Mouse (Mus musculus) adrenal gland, postnatal 36 days (tissue): Measurements from ENCODE around the gene Inpp5b. TPM values are rescaled to one million over a fixed set of nuclear protein-coding genes. Genes with fewer than 3 reads are reported as not detected.
"Not testable (repeated sequence)": the region's sequence is repeated elsewhere in the genome, so short reads cannot be mapped to it uniquely, and the experiment has no call there.

Source experiments
- DNase-seq, 2 experiments: peaks; one replicate each; pipeline ENCODE4 v3.0.0; 2021; ENCODE audit warnings: mixed read lengths in 1 of 2
- long read RNA-seq, 2 experiments: library from polyadenylated mRNA; stranded (forward); transcript quantifications; one replicate each; pipeline ENCODE4 v2.0.0; 2021; ENCODE audit warnings: borderline sequencing depth in 2 of 2
- total RNA-seq, 2 experiments: library from RNA; stranded (reverse); gene quantifications; 2 replicates each; pipeline ENCODE4 v1.2.3; 2021

Gene Inpp5b
- total RNA-seq: 10 to 100 TPM; 15.9 to 21.0 TPM
- long read RNA-seq, experiment 1, partial matches to known transcripts: 3 of 8 reads
- long read RNA-seq, experiment 1, other reads (novel, unspliced or antisense): 4 of 8 reads
- long read RNA-seq, experiment 2, partial matches to known transcripts: 2 of 5 reads
- long read RNA-seq, experiment 2, other reads (novel, unspliced or antisense): 1 of 5 reads

DNA sequence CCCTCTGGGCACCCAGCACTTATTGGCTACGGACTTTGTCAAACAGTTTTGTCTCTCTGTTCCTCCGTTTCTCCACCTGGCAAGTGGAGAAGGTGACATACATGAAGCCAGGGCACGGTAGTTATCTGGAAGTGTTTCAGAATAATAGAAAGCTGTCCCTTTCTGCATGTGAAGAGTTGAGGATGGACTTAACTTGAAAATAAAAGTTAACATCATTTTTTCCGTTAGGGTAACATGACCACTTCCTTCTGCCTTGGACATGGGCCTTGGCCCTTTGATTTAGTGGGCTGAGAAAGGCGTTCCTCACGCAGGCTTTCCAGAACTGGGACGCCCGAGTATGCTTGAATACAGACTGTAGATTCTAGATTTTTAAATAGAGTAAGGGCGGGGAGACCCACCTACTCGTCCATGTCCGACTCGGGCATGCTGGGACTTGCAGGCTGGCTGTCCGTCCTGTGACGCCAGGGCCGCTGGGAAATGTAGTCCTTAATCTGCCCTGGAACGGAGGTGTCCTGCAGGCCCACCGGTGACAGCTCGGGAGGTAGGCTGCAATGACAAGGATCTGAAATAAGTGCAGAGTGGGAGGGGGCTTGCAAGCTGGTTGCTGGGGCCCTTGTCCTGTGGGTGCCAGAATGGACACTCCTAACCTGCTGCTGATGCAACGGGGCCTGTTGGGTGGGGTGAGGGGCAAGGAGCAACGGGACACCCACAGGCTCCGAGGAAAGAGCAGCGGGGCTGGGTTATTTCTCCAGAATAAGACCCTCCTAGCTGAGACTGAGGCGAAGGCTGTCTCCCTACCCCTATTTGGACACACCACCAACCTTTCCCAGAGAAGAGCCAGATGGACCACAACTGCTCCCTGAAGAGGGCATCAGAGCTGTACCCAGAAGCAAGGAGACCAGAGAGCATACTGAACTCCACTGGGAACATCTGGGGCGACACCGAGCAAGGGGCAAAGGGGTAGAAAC, at the start of gene Inpp5b:
Gene Inpp5b (plus strand): TSS at position 475 of the 968 bp plus-strand sequence.
- peak; percentile 86 to 87 for DNase-seq

DNA sequence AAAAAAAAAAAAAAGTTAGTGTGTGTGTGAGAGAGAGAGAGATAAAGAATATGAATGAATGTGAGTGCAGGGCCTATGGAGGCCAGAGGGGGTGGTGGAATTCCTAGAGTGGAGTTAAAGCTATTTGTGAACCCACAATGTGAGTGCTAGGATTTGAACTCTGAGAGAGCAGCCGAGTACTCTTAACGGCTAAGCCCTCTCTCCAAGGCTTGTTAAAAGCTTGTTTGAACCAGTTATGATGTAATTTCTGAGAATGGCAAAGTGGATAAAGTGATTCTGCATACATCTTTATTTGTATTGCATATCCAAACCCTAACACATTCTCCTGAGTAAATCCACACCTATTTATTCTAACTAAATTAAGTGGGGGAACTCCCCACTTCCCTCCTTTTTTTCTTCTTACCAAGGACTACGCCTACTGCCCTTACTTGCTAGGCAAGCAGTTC, 49.2 kb upstream of the Inpp5b start:
- DNase-seq: no peak

DNA sequence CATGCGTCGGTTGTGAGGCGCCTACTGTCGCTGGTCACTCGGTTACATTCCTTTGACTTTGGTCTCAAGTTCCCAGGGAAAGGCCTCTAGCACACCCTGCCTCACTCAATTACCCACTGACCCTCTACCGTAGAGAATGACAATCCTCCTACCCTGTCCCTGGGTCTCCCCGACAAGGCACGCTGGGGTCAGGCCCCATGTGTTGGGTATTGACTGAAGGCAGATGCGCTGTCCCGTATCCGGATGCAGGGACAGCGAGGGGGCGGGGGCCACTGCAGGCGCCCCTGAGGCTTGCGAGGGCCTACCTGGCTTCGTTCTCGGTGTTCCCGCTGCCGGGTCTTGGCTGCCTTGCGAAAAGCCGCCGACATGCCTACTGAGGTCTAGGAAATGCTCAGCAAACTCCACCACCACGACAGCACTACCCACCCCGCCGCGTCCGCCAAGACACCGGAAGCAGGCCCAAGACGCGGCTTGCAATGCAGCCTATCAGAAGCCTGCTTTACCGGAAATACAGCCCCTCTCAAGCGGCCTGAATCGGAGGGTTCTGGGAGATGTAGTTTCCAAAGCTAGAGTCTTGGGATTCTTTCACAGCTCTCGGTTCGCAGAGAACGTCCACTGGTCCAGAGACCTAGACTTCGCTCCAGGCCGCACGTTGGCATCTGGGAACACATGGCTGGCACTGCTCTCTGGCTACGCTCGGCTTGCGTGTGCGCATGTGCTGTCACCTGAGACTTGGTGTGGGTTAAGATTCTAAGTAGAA, 48.3 kb upstream of the Inpp5b start, which contains the start of gene Utp11:
Gene Utp11 (minus strand): TSS at position 466 of the 760 bp plus-strand sequence.
- peak; percentile 87 to 89 for DNase-seq

DNA sequence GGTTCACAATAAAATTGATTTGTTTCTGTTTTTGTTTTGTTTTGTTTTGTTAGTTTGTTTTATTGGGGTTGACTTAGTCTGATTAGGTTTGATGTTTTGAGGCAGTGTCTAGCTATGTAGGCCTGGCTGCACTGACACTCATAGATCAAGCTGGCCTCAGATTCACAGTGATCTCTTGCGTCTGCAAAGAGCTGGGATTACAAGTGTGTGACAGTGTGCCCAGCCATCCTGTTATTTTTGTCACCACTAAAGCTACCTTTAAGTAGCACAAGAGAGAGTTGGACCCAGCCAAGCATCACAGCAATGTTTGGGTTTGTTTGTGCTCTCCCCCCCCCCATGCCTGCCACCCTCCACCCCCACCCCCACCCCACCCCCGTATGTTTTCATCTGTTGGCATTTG, 47.1 kb upstream of the Inpp5b start:
- no peak for DNase-seq

DNA sequence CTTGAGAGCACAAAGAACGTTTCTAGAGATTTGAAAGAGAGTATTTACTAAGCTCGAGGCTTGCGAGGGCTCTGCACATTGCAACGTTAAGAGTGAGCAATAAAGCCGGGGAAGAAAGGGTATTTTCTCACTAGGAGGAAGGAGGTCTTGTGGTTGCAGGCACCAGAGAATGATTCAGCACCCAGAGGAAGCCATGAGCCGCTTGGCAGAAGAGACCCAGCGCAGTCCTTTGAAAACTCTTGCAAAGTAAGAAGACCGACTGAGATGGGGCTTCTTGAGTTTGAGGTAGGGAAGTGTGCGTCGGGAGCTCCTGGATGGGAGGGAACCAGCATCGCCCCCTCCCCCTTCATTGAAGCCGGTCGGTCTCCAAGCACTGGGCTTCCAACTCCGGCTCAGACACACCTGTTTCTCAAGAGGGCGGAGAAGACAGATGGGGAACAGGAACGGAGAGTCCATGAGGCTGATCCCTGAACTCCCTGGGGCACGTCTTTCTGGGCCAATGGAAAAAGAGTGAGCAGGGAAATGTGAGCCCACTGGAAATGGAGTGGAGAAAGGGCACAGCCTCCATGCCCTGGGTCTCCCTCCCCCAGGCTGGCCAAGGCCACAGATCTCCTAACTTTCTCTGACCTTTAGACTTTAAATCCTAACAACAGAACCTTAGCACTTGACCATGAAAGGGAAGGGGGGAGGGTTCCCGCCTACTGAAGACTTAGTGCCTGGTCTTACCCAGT, 45.7 kb upstream of the Inpp5b start:
- DNase-seq: no peak

DNA sequence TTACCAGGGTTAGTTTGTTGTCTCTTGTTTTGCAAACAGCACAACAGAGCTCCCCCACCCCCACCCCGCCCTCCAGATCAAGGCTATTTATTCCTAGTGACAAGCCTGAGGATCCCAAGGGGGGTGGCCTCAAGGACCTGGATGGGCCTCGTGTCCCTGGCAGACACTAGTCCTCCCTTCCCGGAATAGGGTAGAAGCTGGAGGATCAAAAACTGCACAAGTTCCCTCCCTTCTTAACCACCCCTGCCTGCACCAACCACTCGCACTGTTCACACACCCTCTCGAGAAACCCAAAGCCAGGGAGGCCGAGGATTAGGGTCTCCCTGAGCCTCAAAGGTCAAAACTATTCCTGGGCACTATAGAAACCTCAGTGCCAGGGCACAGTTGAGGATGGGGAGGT, 41.9 kb upstream of the Inpp5b start:
- DNase-seq: no peak

DNA sequence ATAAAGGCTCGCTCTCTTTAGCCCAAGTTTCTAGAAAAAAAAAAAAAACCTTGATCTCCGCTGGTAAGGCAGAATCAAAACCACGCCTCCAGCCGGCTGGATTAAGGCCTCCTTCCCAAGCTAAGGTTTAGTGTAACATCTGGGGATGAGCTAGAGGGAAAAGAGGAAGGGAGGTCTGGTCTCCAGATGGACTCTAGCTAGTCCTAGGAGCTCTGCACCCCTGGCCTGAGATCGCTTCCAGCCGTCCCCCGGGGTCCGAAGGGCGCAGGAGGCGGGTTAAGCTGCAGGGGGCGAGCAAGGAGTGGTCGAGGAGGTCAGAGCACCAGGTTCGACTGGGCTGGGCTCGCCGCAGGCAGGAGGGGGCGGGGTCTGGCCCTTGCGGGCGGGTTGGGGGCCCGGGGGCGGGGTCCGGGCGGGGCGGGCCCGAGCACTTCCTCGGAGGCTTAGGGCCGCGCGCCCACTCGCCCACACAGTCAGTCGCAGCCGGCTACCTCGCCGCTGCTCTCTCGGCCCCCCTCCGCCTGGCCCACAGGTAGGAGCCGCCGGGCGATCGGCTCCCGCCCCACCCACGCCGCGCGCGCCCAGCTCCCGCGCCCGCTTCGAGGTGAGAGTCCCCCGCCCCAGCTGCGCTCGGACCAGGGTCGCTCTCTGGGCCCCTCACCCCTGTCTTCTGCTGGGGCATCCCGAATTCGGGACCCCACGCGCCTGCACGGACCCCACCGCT, 41.2 kb upstream of the Inpp5b start, which contains the start of gene Fhl3:
Gene Fhl3 (plus strand): TSS at position 454 of the 724 bp plus-strand sequence.
- peak; percentile 68 to 87 for DNase-seq

DNA sequence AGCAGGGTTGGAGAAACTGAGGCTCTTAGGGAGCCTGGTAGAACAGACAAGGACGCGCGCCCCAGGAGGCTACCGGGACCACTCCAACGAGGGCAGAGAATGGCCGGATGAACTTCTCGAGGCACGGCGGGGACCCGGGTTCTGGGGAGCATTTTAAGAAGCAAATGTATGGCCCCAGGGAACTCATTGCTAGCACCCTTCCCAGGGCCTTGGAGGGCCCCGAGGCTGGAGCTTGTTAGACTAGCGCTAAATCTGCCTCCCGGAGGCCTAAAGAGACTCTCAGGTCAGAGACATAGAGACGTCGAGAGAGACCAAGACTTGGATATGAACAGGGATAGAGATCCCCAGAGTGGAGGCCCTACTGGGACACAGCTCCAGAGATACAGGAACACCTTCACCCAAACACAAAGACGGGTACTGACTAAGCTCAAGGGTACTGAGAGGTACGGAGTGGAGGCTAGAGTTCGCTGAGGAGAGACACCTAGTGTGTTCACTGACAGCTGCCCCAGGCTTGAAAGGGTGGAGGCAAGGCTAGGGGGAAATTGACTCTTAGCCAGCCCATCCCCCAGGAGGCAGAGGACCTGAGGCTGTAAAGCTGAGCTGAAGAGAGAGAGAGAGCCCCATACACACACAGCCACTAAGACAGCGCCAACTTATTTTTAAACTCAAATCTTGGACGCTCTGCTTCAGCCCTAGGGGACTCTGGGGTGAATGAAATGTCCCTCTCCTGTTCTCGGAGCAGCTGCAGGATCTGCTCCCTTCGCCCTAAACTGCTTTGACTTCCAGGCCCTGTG, 40.4 kb upstream of the Inpp5b start:
- no peak for DNase-seq

DNA sequence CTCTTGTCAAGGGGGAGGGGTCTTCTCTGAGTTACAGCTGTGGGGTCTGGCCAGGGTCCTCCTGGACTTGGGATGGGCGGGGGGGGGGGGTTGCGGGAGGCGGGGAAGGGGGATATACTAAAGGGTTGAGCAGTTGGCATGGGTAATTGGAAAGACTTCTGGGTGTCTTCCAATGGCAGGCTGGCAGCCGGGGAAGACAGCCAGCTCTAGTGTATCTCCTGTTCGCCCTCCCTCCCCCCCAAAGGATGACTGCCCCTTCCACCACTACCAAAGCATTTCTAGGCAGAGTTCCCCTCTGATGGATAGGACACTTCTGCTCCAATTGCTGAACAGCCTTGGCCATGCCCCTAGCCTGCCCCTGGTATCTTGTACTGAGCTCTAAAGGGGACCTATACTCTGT, 39.7 kb upstream of the Inpp5b start:
- no peak for DNase-seq

DNA sequence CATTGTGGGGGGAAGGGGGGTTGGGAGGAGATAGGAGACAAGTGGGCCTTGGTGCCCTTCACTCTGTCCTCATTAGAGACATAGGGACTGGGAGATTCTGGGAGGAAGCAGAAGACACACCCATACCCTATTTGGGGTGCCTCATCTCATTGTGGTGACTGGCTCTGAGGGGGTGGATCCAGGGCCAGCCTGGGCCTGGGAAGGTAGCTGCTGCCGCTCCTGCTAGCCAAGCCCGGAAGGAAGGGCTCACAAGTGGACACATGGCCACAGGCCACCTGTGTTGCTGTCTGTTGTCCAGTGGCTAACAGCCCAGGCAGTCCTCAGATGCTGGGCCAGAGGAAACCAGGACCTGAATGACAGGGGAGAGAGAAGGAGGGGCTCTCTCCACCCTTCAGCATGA, 38.2 kb upstream of the Inpp5b start:
- DNase-seq: no peak

DNA sequence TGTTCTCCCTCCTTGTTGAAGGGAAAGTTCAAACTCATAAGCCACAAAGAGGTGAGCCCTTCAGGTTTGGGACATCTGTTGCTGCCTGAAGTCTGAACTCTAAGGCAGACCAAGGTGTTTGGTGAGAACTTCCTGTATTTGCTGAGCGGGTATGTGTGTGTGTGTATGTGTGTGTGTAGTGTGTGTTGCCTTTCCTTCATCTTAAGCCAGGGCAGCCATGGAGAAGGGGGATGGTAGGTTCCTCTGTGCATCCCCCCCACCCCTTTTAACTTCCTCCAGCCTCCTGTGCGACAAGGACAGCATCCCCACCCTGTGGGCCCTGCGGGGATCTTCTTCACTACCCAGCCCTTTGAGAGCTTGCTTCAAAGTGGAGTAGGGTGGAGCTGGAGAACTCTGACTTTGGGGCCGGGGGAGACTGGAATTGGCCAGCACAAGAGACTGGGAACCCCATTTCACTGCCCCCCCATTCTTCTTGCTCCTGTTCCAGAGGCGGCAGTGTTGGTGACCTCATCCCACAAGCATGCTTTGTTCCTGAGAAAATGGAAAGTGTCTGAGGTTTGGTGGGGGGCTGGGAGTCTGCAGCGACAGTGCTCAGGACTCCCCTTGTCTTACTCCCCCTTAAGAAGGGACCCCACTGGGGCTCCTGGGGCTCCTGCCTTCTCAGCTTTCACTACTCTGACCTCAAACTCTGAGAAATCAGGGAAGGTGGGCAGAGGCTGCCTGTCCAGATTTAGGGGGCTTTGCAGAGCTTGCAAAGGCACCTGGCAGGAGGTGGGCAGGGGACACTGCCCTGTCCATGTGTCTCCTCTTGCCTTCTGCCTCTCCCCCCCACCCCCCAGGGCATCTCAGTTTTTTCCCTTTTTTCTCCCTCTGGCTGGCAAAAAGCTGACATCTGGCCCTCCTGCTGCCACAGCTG, 37.5 kb upstream of the Inpp5b start:
- peak; percentile 44 to 66 for DNase-seq

DNA sequence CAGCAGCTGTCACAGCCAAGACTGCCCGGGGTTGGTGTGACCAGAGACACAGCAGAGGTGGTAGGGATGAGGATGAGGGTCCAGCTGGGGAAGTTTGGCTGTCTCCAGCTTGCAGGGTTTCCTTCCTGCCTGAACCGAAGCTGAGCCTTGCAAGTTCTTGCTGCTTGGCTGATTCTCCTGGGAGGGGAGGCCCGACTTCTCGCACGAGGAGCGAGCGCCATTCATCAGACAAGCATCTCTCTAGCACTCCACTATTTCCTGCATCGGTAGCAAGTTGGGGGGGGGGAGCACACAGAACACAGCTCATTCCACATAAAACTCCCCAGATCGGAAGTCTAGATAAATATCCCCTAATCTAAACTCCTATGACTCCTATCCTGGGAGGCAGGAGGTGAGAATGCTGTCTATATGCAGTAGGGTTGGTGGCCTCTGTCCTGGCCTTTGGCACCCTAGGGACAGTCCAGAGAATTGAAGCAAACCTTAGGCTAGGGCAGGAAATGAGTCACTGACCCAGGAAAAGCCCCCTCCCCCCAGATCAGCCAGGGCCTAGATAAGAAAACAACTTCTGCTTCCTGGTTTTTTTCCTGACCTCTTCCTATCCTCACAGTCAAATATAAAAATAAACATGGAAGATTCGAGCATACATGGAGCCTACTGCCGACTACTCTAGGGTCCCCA, 36.7 kb upstream of the Inpp5b start:
- DNase-seq: peak; percentile 40 to 70

DNA sequence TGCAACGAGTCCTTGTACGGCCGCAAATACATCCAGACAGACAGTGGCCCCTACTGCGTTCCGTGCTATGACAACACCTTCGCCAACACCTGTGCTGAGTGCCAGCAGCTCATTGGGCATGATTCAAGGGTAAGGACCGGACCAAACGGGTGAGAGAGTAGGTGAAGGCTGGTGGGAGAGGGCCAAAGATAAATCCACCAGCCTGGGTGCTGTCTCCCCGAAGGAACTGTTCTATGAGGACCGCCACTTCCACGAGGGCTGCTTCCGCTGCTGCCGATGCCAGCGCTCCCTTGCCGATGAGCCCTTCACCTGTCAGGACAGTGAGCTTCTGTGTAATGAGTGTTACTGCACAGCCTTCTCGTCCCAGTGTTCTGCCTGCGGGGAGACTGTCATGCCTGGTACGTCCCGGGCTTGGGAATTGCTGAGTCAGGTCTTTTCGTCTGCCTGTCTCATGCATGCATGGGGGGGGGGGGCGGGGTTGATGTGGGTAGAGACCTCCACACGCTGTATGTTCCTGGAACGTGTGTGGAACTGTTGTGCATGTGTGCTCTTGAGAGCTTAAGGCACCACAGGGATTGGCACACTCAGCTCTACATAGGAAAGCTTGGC, 35.9 kb upstream of the Inpp5b start:
- DNase-seq: no peak

DNA sequence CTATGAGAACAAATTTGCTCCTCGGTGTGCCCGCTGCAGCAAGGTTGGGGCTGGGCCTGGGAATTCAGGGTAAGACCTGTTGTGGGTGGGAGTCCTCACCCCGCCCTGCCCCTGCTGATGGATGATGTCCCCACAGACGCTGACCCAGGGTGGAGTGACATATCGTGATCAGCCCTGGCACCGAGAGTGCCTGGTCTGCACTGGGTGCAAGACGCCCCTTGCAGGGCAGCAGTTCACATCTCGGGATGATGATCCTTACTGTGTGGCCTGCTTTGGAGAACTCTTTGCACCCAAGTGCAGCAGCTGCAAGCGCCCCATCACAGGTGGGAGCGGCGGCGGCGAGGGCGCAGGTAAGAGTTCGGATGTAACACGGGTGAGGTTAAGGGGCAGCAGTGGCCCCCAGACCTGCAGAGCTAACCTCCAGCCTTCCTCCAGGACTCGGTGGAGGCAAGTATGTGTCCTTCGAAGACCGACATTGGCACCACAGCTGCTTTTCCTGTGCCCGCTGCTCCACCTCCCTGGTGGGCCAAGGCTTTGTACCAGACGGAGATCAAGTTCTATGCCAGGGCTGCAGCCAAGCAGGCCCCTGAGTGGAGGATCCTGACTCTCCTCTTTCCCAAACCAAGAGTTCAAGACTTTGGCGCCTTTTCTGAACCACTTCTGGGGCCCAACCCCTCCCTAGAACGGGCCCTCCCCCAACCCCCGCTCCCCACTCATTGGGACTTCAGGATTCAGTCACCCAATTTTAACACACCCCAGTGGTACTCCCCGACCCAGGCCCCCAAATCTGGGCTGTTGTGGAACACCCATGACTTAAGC, 34.1 kb upstream of the Inpp5b start:
- not testable (repeated sequence) for DNase-seq

DNA sequence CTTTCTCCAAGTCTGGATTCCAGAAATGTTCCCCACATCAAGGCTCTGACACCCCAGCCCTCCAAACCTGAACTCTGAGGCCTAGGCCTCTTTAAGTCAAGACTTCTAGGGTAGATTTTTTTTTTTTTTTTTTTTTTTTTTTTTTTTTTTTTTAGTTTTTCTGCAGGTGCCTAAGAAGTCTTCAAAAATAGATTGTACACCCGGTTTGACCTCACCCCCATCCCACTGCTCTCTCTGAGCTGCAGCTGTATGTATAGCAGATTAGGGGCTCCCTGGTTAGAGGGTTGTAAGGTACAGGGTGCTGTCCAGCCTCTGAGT, 33.5 kb upstream of the Inpp5b start:
- not testable (repeated sequence) for DNase-seq

DNA sequence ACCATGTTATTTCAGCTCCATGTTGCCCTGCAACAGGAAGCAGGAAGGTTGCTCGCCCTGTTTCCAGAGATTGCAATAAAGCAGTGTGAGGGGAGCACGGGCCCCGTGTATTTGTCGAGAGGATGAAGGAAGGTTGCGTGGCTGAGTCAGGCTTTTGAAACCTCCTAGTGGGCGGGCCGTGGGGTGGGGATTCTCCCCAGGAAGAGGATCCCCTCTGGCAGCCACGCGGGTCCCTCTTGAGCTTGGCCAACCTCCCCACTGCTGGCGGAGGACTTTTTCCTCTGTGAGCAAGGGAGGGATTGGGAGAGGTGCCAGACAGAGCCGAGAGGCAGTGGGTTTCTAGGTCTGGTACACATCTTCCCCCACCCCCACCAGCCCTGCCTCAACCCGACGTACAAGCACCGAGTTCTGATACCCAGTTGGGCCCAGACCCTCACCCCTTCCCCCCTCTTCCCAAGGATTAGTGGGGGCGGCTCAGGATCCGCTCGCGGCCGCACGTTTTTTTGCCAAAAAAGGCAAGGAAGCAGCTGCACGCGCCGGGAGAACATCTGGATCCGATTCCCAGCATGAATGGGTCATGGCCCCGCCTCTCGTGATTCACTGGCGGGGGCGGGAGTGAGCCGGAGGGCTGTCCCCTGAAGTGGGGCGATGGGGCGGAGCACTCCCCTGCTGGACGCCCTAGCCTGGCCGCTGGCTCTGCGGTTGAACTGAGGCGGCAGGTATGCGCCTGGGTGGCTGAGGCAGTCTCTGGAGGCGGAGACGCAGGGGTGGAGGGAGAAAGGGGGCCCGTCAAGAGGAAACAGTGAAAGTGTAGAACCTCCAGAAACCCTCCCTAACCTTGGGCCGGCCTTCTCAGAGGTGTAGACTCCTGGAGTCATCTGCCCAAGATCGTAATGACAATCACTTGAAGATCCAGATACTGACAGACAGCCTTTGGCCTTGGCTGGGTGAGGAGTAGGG, 32.9 kb upstream of the Inpp5b start:
- peak; percentile 98 for DNase-seq
